Mouse (Mus musculus) kidney, adult 10 weeks (tissue): Measurements from ENCODE around the gene Myoz2. TPM values are rescaled to one million over a fixed set of nuclear protein-coding genes. Genes with fewer than 3 reads are reported as not detected.

ENCODE experiments used
- polyA plus RNA-seq: library from polyadenylated mRNA; stranded (reverse); fragments of 350-450 nt; fragmentation: Illumina TruSeq; extraction: RNeasy Lipid Tissue Mini Kit (QIAGEN cat#74804); gene quantifications from one replicate; pipeline ENCODE4 v1.2.3, GENCODE M21; 2014; ENCODE audit warnings: low read depth, low replicate concordance

Myoz2 gene
- not detected for polyA plus RNA-seq

DNA sequence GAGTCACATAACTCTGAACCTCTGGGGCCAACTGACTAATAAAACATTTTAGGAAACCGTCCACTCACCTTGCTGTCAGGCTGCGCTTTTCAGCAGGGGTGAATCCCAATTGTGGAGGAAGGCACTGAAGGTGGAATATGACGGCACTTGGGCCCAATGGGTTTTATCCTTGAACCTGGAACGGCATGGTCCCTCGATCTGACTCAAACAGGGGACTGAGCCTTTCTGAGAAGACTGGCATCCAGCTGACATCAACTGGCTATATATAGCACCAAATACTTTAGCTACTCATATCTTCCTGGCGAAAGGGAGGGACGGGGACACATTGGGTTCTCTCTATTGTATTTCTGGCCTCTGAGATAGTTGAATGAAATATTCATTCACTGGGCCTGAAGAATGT lies at the start of gene Myoz2:
Gene Myoz2, minus strand, starts transcription at position 264 of the 400 bp plus-strand sequence.

DNA sequence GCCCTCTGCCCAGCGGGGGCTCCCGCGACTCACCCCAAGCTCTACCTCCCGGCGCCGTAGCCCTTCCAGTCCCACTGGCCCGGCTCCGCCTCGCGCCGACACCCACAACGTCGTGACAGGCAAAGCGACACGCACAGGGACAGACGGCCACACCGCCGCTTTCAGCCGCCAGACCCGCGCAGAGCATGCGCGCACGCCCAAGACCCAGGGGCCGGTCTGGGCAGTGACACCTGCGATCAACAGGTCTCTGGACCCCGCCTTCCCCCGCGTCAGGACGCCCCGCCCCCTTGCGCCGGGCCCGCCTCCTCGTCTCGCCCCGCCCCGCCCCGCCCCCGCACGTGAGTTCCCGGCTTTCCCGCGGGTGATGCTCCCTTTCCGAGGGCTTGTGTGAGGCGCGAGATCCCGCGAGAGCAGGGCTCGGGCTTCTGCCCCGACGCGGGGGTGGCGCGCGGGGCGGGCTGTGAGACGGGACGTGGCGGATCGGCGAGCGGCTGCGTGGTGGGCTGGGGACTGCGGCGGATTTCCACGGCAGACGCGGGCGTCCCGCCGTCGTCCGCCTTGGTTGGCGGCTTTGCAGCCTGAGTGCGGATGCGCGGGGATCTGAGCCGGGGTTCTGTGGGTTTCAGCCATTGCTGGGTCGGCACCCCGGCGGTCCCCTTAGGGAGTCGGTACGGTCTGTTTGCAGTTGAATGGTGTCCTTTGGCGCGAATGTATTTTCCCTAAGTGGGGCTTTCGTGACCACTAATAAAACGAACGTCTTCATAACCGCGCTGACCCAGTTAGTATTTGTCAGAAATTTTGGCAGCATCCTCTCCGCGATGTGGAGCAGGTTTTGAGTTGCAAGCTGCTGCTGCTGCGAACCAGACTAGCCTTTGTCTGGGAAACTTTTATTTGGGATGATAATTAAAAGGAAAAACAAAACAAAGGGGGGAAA lies 50.3 kb downstream of the Myoz2 start, which contains the start of gene Usp53:
Gene Usp53, minus strand, starts transcription at position 262 of the 934 bp plus-strand sequence.

Other genes with a start within 250 kb of the Myoz2 start
- gene Fabp2, start 139.9 kb downstream of the Myoz2 start, polyA plus RNA-seq: 2.2 TPM
- gene Gm10959, start 115.7 kb downstream of the Myoz2 start, polyA plus RNA-seq: not detected
- 41.0 TPM for gene 1810037I17Rik, start 110.8 kb downstream of the Myoz2 start, polyA plus RNA-seq
- gene Usp53, start 50.5 kb downstream of the Myoz2 start, polyA plus RNA-seq: 34.6 TPM
- 7.2 TPM for gene Synpo2, start 201.1 kb upstream of the Myoz2 start, polyA plus RNA-seq
- gene Sec24d, start 232.4 kb upstream of the Myoz2 start, polyA plus RNA-seq: 35.7 TPM